10 mouse cellular contexts compared by ENCODE assay signal in the genomic region with DNA sequence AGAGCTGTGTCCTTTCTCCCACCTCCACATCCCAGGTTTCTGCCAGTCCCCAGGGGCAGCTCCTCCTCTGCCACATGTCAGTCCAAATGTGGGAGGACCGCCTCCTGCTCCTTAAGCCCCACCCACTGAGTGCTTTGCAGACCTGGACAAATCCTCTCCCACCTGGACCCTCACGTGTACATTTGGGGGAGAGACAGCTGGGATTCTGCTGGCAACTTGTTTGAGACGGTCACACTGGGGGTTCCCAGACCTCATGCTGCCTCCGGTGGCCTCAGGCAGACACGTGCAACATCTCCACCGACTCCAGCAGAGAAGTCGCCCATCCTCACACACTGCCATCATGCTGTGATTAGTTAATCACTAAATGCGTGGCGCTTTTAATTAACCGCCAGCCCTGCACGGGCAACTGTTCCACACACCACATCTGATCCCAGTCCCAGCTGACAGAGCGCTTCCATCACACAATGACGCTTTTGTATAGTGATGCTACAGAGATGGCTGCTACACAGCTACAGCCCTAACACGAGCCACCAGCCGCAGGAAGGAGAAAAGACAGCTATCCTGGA. TPM values are rescaled to one million over a fixed set of nuclear protein-coding genes. Genes with fewer than 3 reads are reported as not detected.
A peak's percentile ranks its signal among the peaks of the same experiment; 100 is the strongest.
DNase-seq lines count a peak whose midpoint lies in the region; ATAC-seq lines count a peak whose summit lies in the region.
"Had no signal": no experiment of that assay in that cellular context is flagged by ENCODE, and none has a peak within 500 bp of the region (broad histone marks: within the 10 kb centered on the region; RNA-seq: fewer than 3 reads in every experiment).

No protein-coding gene starts in this region.

- H3K4me1 ChIP-seq in forebrain, embryonic 11.5 days (replicated peaks; ENCODE audit: control insufficient read depth, insufficient read depth, low read length), result peaks cover 3% of the 10 kb centered on the region; the same call in 1 of the 2 replicates
- H3K4me1 ChIP-seq in neural tube, embryonic 12.5 days, result peaks cover 9% of the 10 kb centered on the region; the same call in 1 of the 2 replicates

- H3K9me3 ChIP-seq in forebrain, embryonic 11.5 days (ENCODE audit: control insufficient read depth, low read length), result no peaks in the 10 kb centered on the region
- H3K9me3 ChIP-seq in neural tube, embryonic 12.5 days, result no peaks in the 10 kb centered on the region

- DNase-seq in cerebellum, adult 11-12 months, result peak; percentile 64
- DNase-seq in forebrain, embryonic 11.5 days (ENCODE audit: low spot score), result peak; percentile 55
- peak; percentile 19 to 29 for DNase-seq in layer of hippocampus, adult 8-10 months (ENCODE audit: low spot score in 2 of 2)
- DNase-seq in testis, postnatal 14 days (ENCODE audit: low spot score), result no peak
- DNase-seq in thymus, adult 18-20 months, result no peak
- DNase-seq in thymus, postnatal 36 days, result no peak
- no peak for DNase-seq in heart, adult 8-10 months (ENCODE audit: low spot score)

- H3K27ac ChIP-seq in forebrain, embryonic 11.5 days (ENCODE audit: low read depth, low read length), result no peak overlapping the region
- H3K27ac ChIP-seq in neural tube, embryonic 12.5 days, result no peak overlapping the region

- peak overlapping the region; percentile 27; the same call in 1 of the 2 replicates for H3K4me2 ChIP-seq in forebrain, embryonic 11.5 days (ENCODE audit: low read depth, low read length, severe bottlenecking)
- H3K4me2 ChIP-seq in neural tube, embryonic 12.5 days (replicated peaks), result peak overlapping the region; percentile 41

- no peaks in the 10 kb centered on the region for H3K36me3 ChIP-seq in forebrain, embryonic 11.5 days (ENCODE audit: control insufficient read depth, insufficient read depth, low read length)
- H3K36me3 ChIP-seq in neural tube, embryonic 12.5 days, result no peaks in the 10 kb centered on the region

- H3K27me3 ChIP-seq in forebrain, embryonic 11.5 days (ENCODE audit: control insufficient read depth, insufficient read depth, low read length), result no peaks in the 10 kb centered on the region; the same call in 1 of the 2 replicates
- no peaks in the 10 kb centered on the region for H3K27me3 ChIP-seq in neural tube, embryonic 12.5 days (replicated peaks)

- H3K9ac ChIP-seq in forebrain, embryonic 11.5 days (ENCODE audit: low read length), result no peak overlapping the region
- H3K9ac ChIP-seq in neural tube, embryonic 12.5 days, result no peak overlapping the region

- peak; percentile 44; the same call in 1 of the 2 replicates for ATAC-seq in forebrain, embryonic 11.5 days (replicated peaks; ENCODE audit: low FRiP score)
- peak; percentile 54 for ATAC-seq in neural tube, embryonic 12.5 days (ENCODE audit: low FRiP score, low read depth)

- no peak overlapping the region for H3K4me3 ChIP-seq in forebrain, embryonic 11.5 days (ENCODE audit: low read depth, low read length)
- H3K4me3 ChIP-seq in neural tube, embryonic 12.5 days, result no peak overlapping the region

- WGBS in forebrain, embryonic 11.5 days, result 14% methylated on average over 15 of the region's 15 CpGs
- 24% methylated on average over 15 of the region's 15 CpGs for WGBS in neural tube, embryonic 12.5 days

RNA-seq across cellular contexts. Expression of a gene that starts 23.7 kb away (rescaled TPM):
- polyA plus RNA-seq in forebrain, embryonic 11.5 days (2014; fragmentation: Nextera tagmentation; extraction: Ambion mirVana), result not detected in 2 replicates
- total RNA-seq in layer of hippocampus, adult 8-10 months (2022), result under 1 TPM in 1 of 4 experiments, not detected in 3; 0.25 TPM
- not detected in 2 replicates for polyA plus RNA-seq in neural tube, embryonic 12.5 days (2016; fragmentation: Nextera tagmentation; extraction: Ambion mirVana)
- not detected for total RNA-seq in heart, adult 8-10 months (2022)
- total RNA-seq: hematopoietic stem cell, adult 5-6 weeks had no signal
- polyA plus RNA-seq: lung, embryonic 16.5 days had no signal

Comparison
In these comparisons a context has a peak if more than half of its experiments do, and no peak if none do; other contexts are left out.
1. DNase-seq: peak in cerebellum, adult 11-12 months (single experiment), forebrain, embryonic 11.5 days (single experiment) and layer of hippocampus, adult 8-10 months (2 of 2); none in testis, postnatal 14 days (single experiment), thymus, adult 18-20 months (0 of 2), thymus, postnatal 36 days (0 of 2) and heart, adult 8-10 months (single experiment).